Mouse (Mus musculus): Measurements from ENCODE around the gene Myh7. TPM values are rescaled to one million over a fixed set of nuclear protein-coding genes. Genes with fewer than 3 reads are reported as not detected.

The Myh7 gene
- polyA plus RNA-seq, 1 experiment, result 6.9 TPM

GRCm38 (mm10) chr14:54945975-54946704, 48.3 kb downstream of the Myh7 start:
- no peak overlapping the region for H3K4me3 ChIP-seq (replicated peaks; ENCODE audit: insufficient read depth, low read depth, low read length)
- H3K4me1 ChIP-seq (ENCODE audit: control insufficient read depth, insufficient read depth, low read length), result no peaks in the 10 kb centered on the region
- H3K27me3 ChIP-seq (ENCODE audit: control insufficient read depth, insufficient read depth, low read length), result no peaks in the 10 kb centered on the region
- no peak for DNase-seq
- no peak overlapping the region for H3K27ac ChIP-seq (ENCODE audit: insufficient read depth, low read length)
- TF ChIP-seq CTCF (IDR thresholded peaks at IDR 0.05; ENCODE audit: borderline replicate concordance, insufficient read depth, low read depth, low read length), result no peak
- TF ChIP-seq POLR2A (IDR thresholded peaks at IDR 0.05; ENCODE audit: borderline replicate concordance, insufficient read depth, low read length), result no peak
- whole genome bisulfite sequencing, result 71% methylated on average over 19 of the region's 19 CpGs

- no peaks in the 10 kb centered on the region for H3K27me3 ChIP-seq (ENCODE audit: control insufficient read depth, insufficient read depth, low read length)
- 73% methylated on average over 2 of the region's 2 CpGs for WGBS
- no peak overlapping the region for H3K27ac ChIP-seq (ENCODE audit: insufficient read depth, low read length)
Observed at GRCm38 (mm10) chr14:54944939-54945338, 49.5 kb downstream of the Myh7 start.

GRCm38 (mm10) chr14:54943971-54944370, 50.5 kb downstream of the Myh7 start:
- H3K27me3 ChIP-seq (ENCODE audit: control insufficient read depth, insufficient read depth, low read length), result no peaks in the 10 kb centered on the region

More at GRCm38 (mm10) chr14:54944939-54945338, 49.5 kb downstream of the Myh7 start:
- H3K4me3 ChIP-seq (replicated peaks; ENCODE audit: insufficient read depth, low read depth, low read length), result no peak overlapping the region
- no peaks in the 10 kb centered on the region for H3K4me1 ChIP-seq (ENCODE audit: control insufficient read depth, insufficient read depth, low read length)
- no peak for DNase-seq
- TF ChIP-seq POLR2A (IDR thresholded peaks at IDR 0.05; ENCODE audit: borderline replicate concordance, insufficient read depth, low read length) (no peak), CTCF (IDR thresholded peaks at IDR 0.05; ENCODE audit: borderline replicate concordance, insufficient read depth, low read depth, low read length) (no peak)

GRCm38 (mm10) chr14:54942479-54942878, 51.9 kb downstream of the Myh7 start:
- 81% methylated on average over 8 of the region's 8 CpGs for WGBS
- TF ChIP-seq CTCF (IDR thresholded peaks at IDR 0.05; ENCODE audit: borderline replicate concordance, insufficient read depth, low read depth, low read length) (no peak), POLR2A (IDR thresholded peaks at IDR 0.05; ENCODE audit: borderline replicate concordance, insufficient read depth, low read length) (no peak)
- H3K4me1 ChIP-seq (ENCODE audit: control insufficient read depth, insufficient read depth, low read length), result no peaks in the 10 kb centered on the region

More at GRCm38 (mm10) chr14:54943971-54944370, 50.5 kb downstream of the Myh7 start:
- Histone ChIP-seq H3K27ac (ENCODE audit: insufficient read depth, low read length) (no peak overlapping the region), H3K4me1 (ENCODE audit: control insufficient read depth, insufficient read depth, low read length) (no peaks in the 10 kb centered on the region), H3K4me3 (replicated peaks; ENCODE audit: insufficient read depth, low read depth, low read length) (no peak overlapping the region)
- 91% methylated on average over 7 of the region's 7 CpGs for WGBS
- no peak for TF ChIP-seq CTCF (IDR thresholded peaks at IDR 0.05; ENCODE audit: borderline replicate concordance, insufficient read depth, low read depth, low read length)
- TF ChIP-seq POLR2A (IDR thresholded peaks at IDR 0.05; ENCODE audit: borderline replicate concordance, insufficient read depth, low read length), result no peak
- no peak for DNase-seq

GRCm38 (mm10) chr14:54941024-54941978, 53.1 kb downstream of the Myh7 start:
- no peaks in the 10 kb centered on the region for H3K4me1 ChIP-seq (ENCODE audit: control insufficient read depth, insufficient read depth, low read length)
- TF ChIP-seq POLR2A (IDR thresholded peaks at IDR 0.05; ENCODE audit: borderline replicate concordance, insufficient read depth, low read length), result no peak
- TF ChIP-seq CTCF (IDR thresholded peaks at IDR 0.05; ENCODE audit: borderline replicate concordance, insufficient read depth, low read depth, low read length), result no peak
- H3K4me3 ChIP-seq (replicated peaks; ENCODE audit: insufficient read depth, low read depth, low read length), result no peak overlapping the region
- 47% methylated on average over 13 of the region's 13 CpGs for WGBS
- DNase-seq, result no peak
- H3K27ac ChIP-seq (ENCODE audit: insufficient read depth, low read length), result no peak overlapping the region
- H3K27me3 ChIP-seq (ENCODE audit: control insufficient read depth, insufficient read depth, low read length), result no peaks in the 10 kb centered on the region

More at GRCm38 (mm10) chr14:54942479-54942878, 51.9 kb downstream of the Myh7 start:
- Histone ChIP-seq H3K27ac (ENCODE audit: insufficient read depth, low read length) (no peak overlapping the region), H3K4me3 (replicated peaks; ENCODE audit: insufficient read depth, low read depth, low read length) (no peak overlapping the region), H3K27me3 (ENCODE audit: control insufficient read depth, insufficient read depth, low read length) (no peaks in the 10 kb centered on the region)
- no peak for DNase-seq

GRCm38 (mm10) chr14:54940176-54940530, 54.3 kb downstream of the Myh7 start:
- no peaks in the 10 kb centered on the region for H3K27me3 ChIP-seq (ENCODE audit: control insufficient read depth, insufficient read depth, low read length)
- H3K4me3 ChIP-seq (replicated peaks; ENCODE audit: insufficient read depth, low read depth, low read length), result no peak overlapping the region
- TF ChIP-seq POLR2A (IDR thresholded peaks at IDR 0.05; ENCODE audit: borderline replicate concordance, insufficient read depth, low read length), result no peak
- TF ChIP-seq CTCF (IDR thresholded peaks at IDR 0.05; ENCODE audit: borderline replicate concordance, insufficient read depth, low read depth, low read length), result no peak
- no peaks in the 10 kb centered on the region for H3K4me1 ChIP-seq (ENCODE audit: control insufficient read depth, insufficient read depth, low read length)
- 74% methylated on average over 3 of the region's 3 CpGs for WGBS
- no peak overlapping the region for H3K27ac ChIP-seq (ENCODE audit: insufficient read depth, low read length)
- DNase-seq, result no peak

- H3K27me3 ChIP-seq (ENCODE audit: control insufficient read depth, insufficient read depth, low read length), result no peaks in the 10 kb centered on the region
- TF ChIP-seq POLR2A (IDR thresholded peaks at IDR 0.05; ENCODE audit: borderline replicate concordance, insufficient read depth, low read length) (no peak), CTCF (IDR thresholded peaks at IDR 0.05; ENCODE audit: borderline replicate concordance, insufficient read depth, low read depth, low read length) (peak; percentile 77)
- peak; percentile 59 to 64 for DNase-seq
- 59% methylated on average over 12 of the region's 12 CpGs for WGBS
- H3K4me3 ChIP-seq (replicated peaks; ENCODE audit: insufficient read depth, low read depth, low read length), result no peak overlapping the region
- H3K27ac ChIP-seq (ENCODE audit: insufficient read depth, low read length), result no peak overlapping the region
- no peaks in the 10 kb centered on the region for H3K4me1 ChIP-seq (ENCODE audit: control insufficient read depth, insufficient read depth, low read length)
Observed at GRCm38 (mm10) chr14:54939434-54940175, 54.8 kb downstream of the Myh7 start.

All from cerebellum, adult 2 months (tissue).